In genomic region chr17:17792578-17792977, GRCm38 (mm10) we compare ENCODE assay signal across 8 mouse cellular contexts. TPM values are rescaled to one million over a fixed set of nuclear protein-coding genes. Genes with fewer than 3 reads are reported as not detected.
DNase-seq lines count a peak whose midpoint lies in the region; ATAC-seq and TF ChIP-seq lines count a peak whose summit lies in the region.

No protein-coding gene starts in this region.

- H3K27ac ChIP-seq in left cerebral cortex, adult 2 months: no peak overlapping the region
- H3K27ac ChIP-seq in stomach, embryonic 14.5 days (ENCODE audit: low read length): no peak overlapping the region

- intact Hi-C loops in left cerebral cortex, adult 2 months (cut with DNase I): no loop called here
- intact Hi-C loops in gastrocnemius, postnatal 36 days (cut with DNase I): no loop called here

- H3K4me3 ChIP-seq in left cerebral cortex, adult 2 months: no peak overlapping the region
- H3K4me3 ChIP-seq in stomach, embryonic 14.5 days (ENCODE audit: low read depth, low read length): no peak overlapping the region

- no peaks in the 10 kb centered on the region for H3K36me3 ChIP-seq in stomach, embryonic 14.5 days (ENCODE audit: control insufficient read depth, insufficient read depth, low read length)

- no peaks in the 10 kb centered on the region for H3K4me1 ChIP-seq in stomach, embryonic 14.5 days (ENCODE audit: control insufficient read depth, insufficient read depth, low read length)

- no peaks in the 10 kb centered on the region for H3K27me3 ChIP-seq in stomach, embryonic 14.5 days (ENCODE audit: control insufficient read depth, insufficient read depth, low read length)

- no peak overlapping the region for H3K9ac ChIP-seq in stomach, embryonic 14.5 days (replicated peaks; ENCODE audit: low read depth, low read length)

- peak; percentile 53 for DNase-seq in embryo, embryonic 11 days
- DNase-seq in embryo, embryonic 9.5 days (ENCODE audit: extremely low spot score): no peak
- peak; percentile 35 for DNase-seq in urinary bladder, postnatal 14 days (ENCODE audit: low spot score)
- DNase-seq in urinary bladder, postnatal 10 days (ENCODE audit: low spot score): no peak
- DNase-seq in left cerebral cortex, adult 2 months (ENCODE audit: extremely low spot score in 1 of 2, low spot score in 2 of 2): peak; percentile 14 to 25
- DNase-seq in thymus, postnatal 25 days: no peak
- DNase-seq in gastrocnemius, postnatal 36 days: no peak

- TF ChIP-seq CTCF in left cerebral cortex, adult 2 months (IDR thresholded peaks at IDR 0.05): no peak

- 32% methylated on average over 1 of the region's 1 CpGs for WGBS in stomach, embryonic 14.5 days

- no peak overlapping the region for H3K4me2 ChIP-seq in stomach, embryonic 14.5 days (replicated peaks; ENCODE audit: low read depth, low read length)

- peak; percentile 56; the same call in 1 of the 2 replicates for ATAC-seq in stomach, embryonic 14.5 days (ENCODE audit: insufficient number of reproducible peaks, insufficient read depth, low FRiP score, low read depth)

- no peaks in the 10 kb centered on the region for H3K9me3 ChIP-seq in stomach, embryonic 14.5 days (ENCODE audit: control insufficient read depth, low read depth, low read length)

RNA-seq across cellular contexts. Expression of gene Spaca6, which starts 34.4 kb away (rescaled TPM):
- 100 to 1,000 TPM; 107 to 114 TPM for total RNA-seq in left cerebral cortex, adult 2 months (2021)
- 40.9 and 42.9 TPM in 2 replicates for polyA plus RNA-seq in stomach, embryonic 14.5 days (2014; fragmentation: Nextera tagmentation; extraction: Ambion mirVana)
- total RNA-seq in gastrocnemius, postnatal 36 days (2021): 1 to 10 TPM; 8.7 to 9.4 TPM

Comparison
In these comparisons a context has a peak if more than half of its experiments do, and no peak if none do; other contexts are left out.
1. DNase-seq: peak in embryo, embryonic 11 days (single experiment), urinary bladder, postnatal 14 days (single experiment) and left cerebral cortex, adult 2 months (2 of 2); none in embryo, embryonic 9.5 days (single experiment), urinary bladder, postnatal 10 days (single experiment), thymus, postnatal 25 days (single experiment) and gastrocnemius, postnatal 36 days (0 of 2).
2. RNA of gene Spaca6, which starts 34.4 kb away (total RNA-seq): 107 to 114 TPM in left cerebral cortex, adult 2 months; 8.7 to 9.4 TPM in gastrocnemius, postnatal 36 days; every median in the first group is over 10 times any median in the second.